Mouse (Mus musculus): ENCODE results near the gene Hapln1. TPM values are rescaled to one million over a fixed set of nuclear protein-coding genes. Genes with fewer than 3 reads are reported as not detected.

Gene Hapln1
- polyA plus RNA-seq (2015; fragmentation: Nextera tagmentation; extraction: Ambion mirVana) = 4.4 and 4.7 TPM in 2 replicates

DNA sequence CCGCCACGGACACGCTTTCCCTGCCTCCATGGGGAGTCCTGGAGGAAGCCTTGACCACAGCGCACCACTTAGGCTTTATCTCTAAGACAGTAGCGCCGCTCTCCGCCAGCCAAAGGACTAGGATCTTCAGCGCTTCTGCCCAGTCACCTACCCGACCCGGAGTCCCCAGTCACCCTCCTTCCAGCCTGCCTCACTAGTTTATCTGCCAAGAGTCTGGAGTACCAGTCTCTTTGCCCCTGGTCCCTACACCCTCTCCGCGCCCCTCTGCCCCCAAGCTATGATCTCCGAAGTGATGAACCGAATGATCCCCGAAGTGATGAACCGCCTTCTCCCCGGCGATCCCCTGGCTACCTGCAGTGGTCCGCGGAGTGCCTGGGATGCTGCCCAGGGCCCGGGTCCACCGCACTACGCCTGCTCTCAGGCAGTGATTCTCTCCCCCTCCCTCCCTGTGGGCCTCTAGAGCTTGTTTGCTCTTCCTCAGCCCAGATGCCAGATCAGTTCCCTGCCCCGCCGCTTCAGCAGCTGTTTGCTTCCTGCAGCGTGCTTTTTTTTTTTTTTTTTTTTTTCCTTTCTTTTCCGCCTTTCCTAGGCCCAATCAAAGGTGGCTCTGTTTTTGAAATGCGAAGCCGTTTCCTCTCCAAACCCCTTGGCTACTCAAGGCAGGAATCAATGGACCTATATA lies at the start of gene Hapln1:
TSS of gene Hapln1 (plus strand) at position 592 of the 682 bp plus-strand sequence.
- H3K4me2 ChIP-seq = peak within 1 kb of the TSS; percentile 99
- H3K9ac ChIP-seq = peak within 1 kb of the TSS; percentile 64
- 2% methylated on average over 29 of the region's 29 CpGs for WGBS
- no peaks in the 10 kb centered on the region for H3K9me3 ChIP-seq (replicated peaks)
- peak within 1 kb of the TSS; percentile 25; the same call in 1 of the 2 replicates for H3K27ac ChIP-seq
- no peaks in the 10 kb centered on the region for H3K36me3 ChIP-seq
- peaks cover 12% of the 10 kb centered on the region for H3K4me1 ChIP-seq (replicated peaks)
- H3K27me3 ChIP-seq = no peaks in the 10 kb centered on the region
- H3K4me3 ChIP-seq = peak within 1 kb of the TSS; percentile 66
- peak; percentile 88 for ATAC-seq (replicated peaks; ENCODE audit: insufficient number of reproducible peaks, insufficient read depth, low FRiP score, low read depth)

GRCm38 (mm10) chr13:89493169-89493568 lies 46.4 kb upstream of the Hapln1 start:
- Histone ChIP-seq H3K27me3 (no peaks in the 10 kb centered on the region), H3K9me3 (replicated peaks) (no peaks in the 10 kb centered on the region), H3K36me3 (no peaks in the 10 kb centered on the region), H3K9ac (no peak overlapping the region), H3K4me3 (no peak overlapping the region), H3K27ac (no peak overlapping the region), H3K4me2 (no peak overlapping the region), H3K4me1 (replicated peaks) (no peaks in the 10 kb centered on the region)
- no peak for ATAC-seq (replicated peaks; ENCODE audit: insufficient number of reproducible peaks, insufficient read depth, low FRiP score, low read depth)

- Histone ChIP-seq H3K27ac (no peak overlapping the region), H3K36me3 (no peaks in the 10 kb centered on the region), H3K4me1 (replicated peaks) (no peaks in the 10 kb centered on the region), H3K9me3 (replicated peaks) (no peaks in the 10 kb centered on the region), H3K9ac (no peak overlapping the region), H3K4me3 (no peak overlapping the region), H3K4me2 (no peak overlapping the region), H3K27me3 (no peaks in the 10 kb centered on the region)
- ATAC-seq (replicated peaks; ENCODE audit: insufficient number of reproducible peaks, insufficient read depth, low FRiP score, low read depth) = no peak
- WGBS = 58% methylated on average over 6 of the region's 6 CpGs
These were observed 45.9 kb upstream of the Hapln1 start for GRCm38 (mm10) chr13:89493678-89494077.

GRCm38 (mm10) chr13:89496569-89496968 lies 43.0 kb upstream of the Hapln1 start:
- no peak overlapping the region for H3K27ac ChIP-seq
- no peaks in the 10 kb centered on the region for H3K9me3 ChIP-seq (replicated peaks)
- H3K4me1 ChIP-seq (replicated peaks) = no peaks in the 10 kb centered on the region
- no peak for ATAC-seq (replicated peaks; ENCODE audit: insufficient number of reproducible peaks, insufficient read depth, low FRiP score, low read depth)
- no peak overlapping the region for H3K4me3 ChIP-seq
- H3K9ac ChIP-seq = no peak overlapping the region
- H3K27me3 ChIP-seq = no peaks in the 10 kb centered on the region
- H3K36me3 ChIP-seq = no peaks in the 10 kb centered on the region
- WGBS = 41% methylated on average over 2 of the region's 2 CpGs
- H3K4me2 ChIP-seq = no peak overlapping the region

GRCm38 (mm10) chr13:89499419-89499818 lies 40.2 kb upstream of the Hapln1 start:
- no peak overlapping the region for H3K27ac ChIP-seq
- no peak overlapping the region for H3K9ac ChIP-seq
- H3K4me1 ChIP-seq (replicated peaks) = no peaks in the 10 kb centered on the region
- H3K4me3 ChIP-seq = no peak overlapping the region
- no peaks in the 10 kb centered on the region for H3K36me3 ChIP-seq
- no peak overlapping the region for H3K4me2 ChIP-seq
- H3K9me3 ChIP-seq (replicated peaks) = no peaks in the 10 kb centered on the region
- WGBS = 71% methylated on average over 1 of the region's 1 CpGs
- no peak for ATAC-seq (replicated peaks; ENCODE audit: insufficient number of reproducible peaks, insufficient read depth, low FRiP score, low read depth)
- H3K27me3 ChIP-seq = no peaks in the 10 kb centered on the region

- Histone ChIP-seq H3K27ac (no peak overlapping the region), H3K27me3 (no peaks in the 10 kb centered on the region), H3K9ac (no peak overlapping the region), H3K4me1 (replicated peaks) (no peaks in the 10 kb centered on the region), H3K4me2 (no peak overlapping the region), H3K4me3 (no peak overlapping the region), H3K9me3 (replicated peaks) (no peaks in the 10 kb centered on the region), H3K36me3 (no peaks in the 10 kb centered on the region)
- ATAC-seq (replicated peaks; ENCODE audit: insufficient number of reproducible peaks, insufficient read depth, low FRiP score, low read depth) = no peak
These were observed 18.1 kb upstream of the Hapln1 start for GRCm38 (mm10) chr13:89521507-89521908.

DNA sequence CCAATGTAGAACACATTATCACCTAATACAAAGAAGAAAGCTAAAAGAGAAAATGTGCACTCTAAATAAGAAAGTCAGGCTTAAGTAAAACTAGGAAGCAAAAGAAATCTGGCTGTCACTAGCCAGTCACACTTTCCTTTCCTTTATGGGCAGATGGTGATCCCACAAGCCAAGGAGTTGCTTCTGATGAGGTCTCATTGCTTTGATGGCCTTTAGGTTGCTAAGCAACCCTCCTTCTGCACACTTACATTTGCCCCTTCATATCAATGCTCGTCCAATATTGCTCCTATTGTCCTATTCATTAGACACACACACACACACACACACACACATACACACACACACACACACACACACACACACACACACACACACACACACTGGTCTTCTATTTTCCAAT lies 10.9 kb upstream of the Hapln1 start:
- Histone ChIP-seq H3K27ac (no peak overlapping the region), H3K36me3 (no peaks in the 10 kb centered on the region), H3K4me3 (no peak overlapping the region), H3K27me3 (no peaks in the 10 kb centered on the region), H3K4me2 (no peak overlapping the region), H3K4me1 (replicated peaks) (no peaks in the 10 kb centered on the region), H3K9ac (no peak overlapping the region), H3K9me3 (replicated peaks) (no peaks in the 10 kb centered on the region)
- 63% methylated on average over 1 of the region's 1 CpGs for WGBS
- ATAC-seq (replicated peaks; ENCODE audit: insufficient number of reproducible peaks, insufficient read depth, low FRiP score, low read depth) = no peak

DNA sequence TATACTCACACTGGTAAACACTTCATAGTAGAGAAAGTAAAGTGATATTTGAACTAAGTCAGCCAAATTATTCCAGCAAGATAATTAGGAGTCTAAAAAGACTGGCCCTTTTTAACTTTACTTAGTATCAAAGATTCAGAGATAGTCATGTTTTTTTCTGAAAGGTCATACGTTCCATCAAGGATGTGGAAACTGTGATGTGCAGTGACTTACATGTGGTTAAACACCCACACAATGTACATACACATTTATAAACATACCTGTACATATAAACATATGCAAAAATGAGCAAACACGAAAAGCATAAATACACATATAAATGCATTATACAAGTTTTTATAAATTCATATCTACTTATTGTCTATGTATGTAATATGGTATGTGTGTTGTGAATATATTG lies 9.2 kb upstream of the Hapln1 start:
- 79% methylated on average over 2 of the region's 2 CpGs for WGBS

GRCm38 (mm10) chr13:89539887-89540264 lies 280 bp downstream of the Hapln1 start:
- Histone ChIP-seq H3K9ac (no peak overlapping the region), H3K4me2 (peak overlapping the region; percentile 99), H3K27ac (peak overlapping the region; percentile 25; the same call in 1 of the 2 replicates), H3K27me3 (no peaks in the 10 kb centered on the region), H3K9me3 (replicated peaks) (no peaks in the 10 kb centered on the region), H3K4me1 (replicated peaks) (peaks cover 12% of the 10 kb centered on the region), H3K4me3 (peak overlapping the region; percentile 66), H3K36me3 (no peaks in the 10 kb centered on the region)
- no peak for ATAC-seq (replicated peaks; ENCODE audit: insufficient number of reproducible peaks, insufficient read depth, low FRiP score, low read depth)
- 13% methylated on average over 11 of the region's 11 CpGs for WGBS

More for the DNA sequence above, 9.2 kb upstream of the Hapln1 start:
- Histone ChIP-seq H3K27me3 (no peaks in the 10 kb centered on the region), H3K4me3 (no peak overlapping the region), H3K27ac (no peak overlapping the region), H3K9me3 (replicated peaks) (no peaks in the 10 kb centered on the region), H3K4me2 (no peak overlapping the region), H3K9ac (no peak overlapping the region), H3K4me1 (replicated peaks) (no peaks in the 10 kb centered on the region), H3K36me3 (no peaks in the 10 kb centered on the region)
- no peak for ATAC-seq (replicated peaks; ENCODE audit: insufficient number of reproducible peaks, insufficient read depth, low FRiP score, low read depth)

DNA sequence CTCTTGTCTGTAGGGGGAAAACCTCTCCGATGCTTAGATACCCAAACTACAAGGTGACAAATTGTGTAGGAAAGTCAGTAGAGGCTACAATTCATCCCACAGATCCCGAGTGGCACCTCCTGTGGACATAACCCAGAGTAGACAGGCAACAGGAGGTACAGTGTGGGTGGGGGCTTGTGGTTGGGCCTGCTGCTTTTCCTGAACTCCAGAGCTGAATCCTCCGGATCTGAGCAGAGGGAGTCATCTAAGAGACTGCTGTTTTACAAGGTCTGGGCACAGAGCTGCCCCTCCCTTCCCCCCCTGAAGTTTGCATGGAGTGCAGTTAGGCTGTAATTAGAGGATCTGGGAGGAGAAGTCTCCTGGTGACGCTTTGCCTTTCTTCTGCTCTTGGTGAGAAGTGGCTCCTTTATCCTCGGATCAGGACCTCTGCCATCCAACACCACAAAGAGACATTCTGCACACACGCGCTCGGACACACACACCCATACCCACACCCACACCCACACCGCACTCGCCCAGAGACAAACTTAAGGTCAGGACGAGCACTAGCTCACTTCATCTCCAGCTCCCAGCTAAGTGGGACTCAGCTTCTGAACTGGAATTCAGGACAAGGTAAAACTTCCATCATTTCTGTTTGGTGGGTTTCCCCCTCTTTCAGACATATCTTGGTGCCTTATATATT lies 846 bp downstream of the Hapln1 start:
- no peak; the same call in 1 of the 2 replicates for ATAC-seq (replicated peaks; ENCODE audit: insufficient number of reproducible peaks, insufficient read depth, low FRiP score, low read depth)
- WGBS = 20% methylated on average over 11 of the region's 11 CpGs
- no peak overlapping the region for H3K9ac ChIP-seq

DNA sequence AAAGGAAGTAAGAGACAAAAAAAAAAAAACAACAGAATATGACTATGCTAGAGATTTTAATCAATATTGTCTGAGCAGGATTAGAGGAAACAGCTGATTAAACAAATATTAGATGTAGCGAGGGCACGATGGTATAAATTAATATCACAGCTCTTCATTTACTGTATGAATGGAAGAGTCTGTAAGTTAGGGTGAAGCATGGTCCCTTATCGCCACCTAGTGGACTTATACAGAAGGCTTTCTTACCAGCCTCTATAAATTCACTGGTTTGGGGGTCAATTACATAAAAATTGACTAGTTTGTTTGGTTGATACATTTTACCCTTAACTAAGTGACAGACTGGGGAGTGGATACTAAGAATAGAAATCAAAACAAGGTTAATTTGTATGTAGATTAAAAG lies 3.4 kb downstream of the Hapln1 start:
- Histone ChIP-seq H3K9me3 (replicated peaks) (no peaks in the 10 kb centered on the region), H3K9ac (no peak overlapping the region), H3K4me3 (no peak overlapping the region), H3K36me3 (no peaks in the 10 kb centered on the region), H3K27ac (no peak overlapping the region), H3K4me1 (replicated peaks) (peaks cover 12% of the 10 kb centered on the region), H3K27me3 (no peaks in the 10 kb centered on the region), H3K4me2 (no peak overlapping the region)
- ATAC-seq (replicated peaks; ENCODE audit: insufficient number of reproducible peaks, insufficient read depth, low FRiP score, low read depth) = no peak
- 7% methylated on average over 3 of the region's 3 CpGs for WGBS

More for the DNA sequence above, 846 bp downstream of the Hapln1 start:
- Histone ChIP-seq H3K27me3 (no peaks in the 10 kb centered on the region), H3K36me3 (no peaks in the 10 kb centered on the region), H3K4me1 (replicated peaks) (peaks cover 12% of the 10 kb centered on the region), H3K4me2 (peak overlapping the region; percentile 99), H3K4me3 (peak overlapping the region; percentile 10), H3K9me3 (replicated peaks) (no peaks in the 10 kb centered on the region), H3K27ac (peak overlapping the region; percentile 25; the same call in 1 of the 2 replicates)
